Mouse (Mus musculus): ENCODE measurements around the gene Trank1.

The Trank1 gene

DNA sequence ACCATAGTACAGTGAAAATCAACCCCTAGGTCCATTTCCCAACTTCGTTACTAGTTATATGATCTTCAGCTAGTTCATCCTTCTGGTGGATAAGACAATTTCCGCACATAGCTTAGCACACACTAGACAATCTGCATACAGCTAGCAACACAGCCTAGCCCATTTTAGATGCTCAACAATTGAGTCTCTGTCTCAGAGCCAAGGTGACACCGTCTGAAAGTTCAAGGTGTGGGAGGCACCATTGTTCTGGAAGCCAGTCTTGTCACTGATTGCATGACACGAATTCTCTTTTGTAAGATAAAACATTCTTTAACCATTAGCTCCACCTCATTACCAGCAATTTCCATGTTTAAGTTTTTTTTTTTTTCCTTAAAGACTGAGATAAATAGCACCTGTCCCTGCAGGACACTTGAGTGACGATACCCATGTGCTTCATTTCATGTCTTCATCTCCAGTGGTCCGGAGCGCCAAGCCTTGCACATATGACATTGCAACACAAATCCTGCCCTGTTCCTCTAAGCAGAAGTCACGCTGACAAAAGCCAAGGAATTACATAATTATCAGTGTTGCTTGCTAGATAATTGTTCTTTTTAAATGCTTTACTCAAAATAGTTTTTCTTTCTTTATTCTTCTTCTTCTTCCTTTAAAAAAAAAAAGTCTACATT, 117.3 kb downstream of the Trank1 start:
- DNase-seq: no peak

DNA sequence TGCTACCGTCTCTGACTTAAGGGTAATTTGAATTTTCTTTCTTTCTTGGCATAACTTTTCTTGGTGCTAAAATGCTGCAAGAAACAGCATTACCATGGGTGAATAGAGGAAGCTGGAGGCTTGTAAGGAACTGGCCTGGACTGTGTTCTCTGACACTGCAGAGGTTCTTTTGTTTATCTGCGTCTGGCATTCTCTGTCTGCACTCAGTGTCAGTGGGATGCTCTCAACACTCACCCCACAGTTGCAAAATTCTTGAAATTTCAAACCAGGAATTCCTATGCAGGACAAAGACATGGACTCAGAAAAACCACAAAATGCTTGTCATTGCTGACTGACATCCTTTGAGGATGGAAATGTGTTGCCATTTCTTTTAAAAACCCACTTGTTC, 117.8 kb downstream of the Trank1 start:
- no peak for DNase-seq

DNA sequence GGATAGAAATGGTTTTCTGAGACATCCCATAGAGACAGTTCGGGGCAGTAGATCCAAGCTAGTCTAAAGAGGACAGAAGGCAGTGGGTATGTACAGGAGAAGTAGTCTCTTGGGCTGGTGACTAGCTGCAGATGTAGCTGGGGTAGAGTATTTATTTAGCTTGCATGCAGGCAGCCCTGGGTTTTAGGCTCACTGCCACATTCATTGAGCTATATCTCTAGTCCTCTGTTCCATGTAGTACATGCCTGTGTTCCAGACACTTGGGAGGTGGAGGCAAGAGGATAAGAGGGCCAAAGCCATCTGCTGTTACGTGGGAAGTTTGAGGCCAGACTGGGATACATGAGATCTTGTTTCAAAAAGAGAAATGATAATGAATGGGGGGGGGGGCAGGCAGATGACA, 123.9 kb downstream of the Trank1 start:
- DNase-seq: no peak

DNA sequence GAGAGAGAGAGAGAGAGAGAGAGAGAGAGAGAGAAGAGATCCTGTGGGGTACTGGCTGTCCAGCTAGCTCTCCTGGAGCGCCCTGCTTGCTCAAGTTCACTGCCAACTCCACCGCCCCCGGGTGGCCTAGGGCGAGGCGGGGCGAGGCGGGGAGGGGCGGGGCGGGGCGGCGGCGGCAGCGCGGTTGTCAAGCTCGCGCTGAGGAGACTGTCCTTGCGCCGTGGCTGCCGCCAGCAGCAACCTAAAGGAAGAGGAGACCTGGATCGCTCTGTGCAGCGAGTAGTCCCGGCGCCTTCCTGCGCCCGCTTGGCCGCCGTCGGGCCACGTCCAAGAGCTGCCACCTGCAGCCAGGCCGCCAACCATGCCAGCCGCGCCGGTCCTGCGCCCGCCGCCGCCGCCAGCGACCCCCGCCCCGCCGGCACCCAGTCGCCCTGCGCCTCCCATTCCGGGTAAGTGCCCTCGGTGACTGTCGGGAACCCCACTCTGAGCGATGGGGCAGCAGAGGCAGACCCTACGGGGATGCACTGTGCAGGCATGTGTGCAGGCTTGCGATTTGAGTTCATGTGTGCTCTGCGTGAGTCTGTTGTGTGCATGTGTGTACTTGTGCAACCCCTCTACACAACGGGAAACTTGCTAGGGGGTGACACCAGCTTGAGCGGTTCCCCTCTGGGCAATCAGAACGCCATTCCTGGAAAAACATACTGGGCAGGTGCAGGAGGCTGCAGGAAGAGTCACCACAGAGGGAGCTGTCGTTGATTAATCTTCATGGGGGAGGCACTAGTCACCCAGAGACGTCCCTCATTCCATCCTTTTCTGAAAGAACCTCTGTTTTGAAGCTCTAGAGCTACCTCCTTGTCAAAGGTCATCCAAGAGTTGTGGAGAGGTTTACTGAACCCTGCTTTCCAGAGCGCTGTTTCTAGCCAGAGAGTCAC, 127.6 kb downstream of the Trank1 start, which contains the start of gene Dclk3:
Gene Dclk3 (plus strand): TSS at position 178 of the 932 bp plus-strand sequence.
- peak; percentile 42 for DNase-seq

DNA sequence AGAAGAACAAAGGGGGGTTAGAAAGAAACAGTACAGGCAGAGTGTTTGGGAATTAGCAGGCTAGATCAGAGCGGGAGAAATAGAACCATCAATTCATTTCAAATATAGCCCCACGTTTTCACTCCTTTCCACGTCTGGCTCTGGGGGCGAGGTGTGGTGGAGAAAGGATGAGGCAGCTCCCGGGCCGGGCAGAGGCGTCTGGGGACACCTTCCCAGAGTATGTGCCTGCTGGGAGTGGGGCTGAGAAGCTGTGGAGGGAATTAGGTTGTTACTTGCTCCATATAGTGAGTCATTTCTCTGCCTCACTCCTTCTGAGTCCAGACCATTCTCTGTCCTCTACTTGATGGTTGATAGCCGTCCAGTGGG, 128.3 kb downstream of the Trank1 start:
- DNase-seq: peak; percentile 70

DNA sequence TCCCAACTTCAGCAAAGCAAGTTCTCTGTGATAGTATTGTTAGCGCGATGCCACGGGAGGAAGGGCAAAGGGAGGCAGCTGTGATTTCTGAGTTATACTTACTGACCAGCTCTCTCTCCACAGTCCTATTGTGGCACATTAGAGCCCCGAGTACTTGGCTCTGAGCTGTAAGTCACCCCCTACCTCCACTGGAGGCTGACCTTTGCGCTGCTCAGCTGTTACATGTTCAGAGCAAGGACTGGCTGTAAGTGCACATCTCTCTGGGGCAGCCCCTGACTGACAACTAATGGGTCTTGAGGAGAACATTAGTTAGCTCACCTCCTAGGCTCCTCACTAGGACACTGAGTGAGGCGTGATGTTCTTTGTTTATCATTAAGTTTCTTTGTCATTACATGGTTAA, 128.9 kb downstream of the Trank1 start:
- DNase-seq: no peak

DNA sequence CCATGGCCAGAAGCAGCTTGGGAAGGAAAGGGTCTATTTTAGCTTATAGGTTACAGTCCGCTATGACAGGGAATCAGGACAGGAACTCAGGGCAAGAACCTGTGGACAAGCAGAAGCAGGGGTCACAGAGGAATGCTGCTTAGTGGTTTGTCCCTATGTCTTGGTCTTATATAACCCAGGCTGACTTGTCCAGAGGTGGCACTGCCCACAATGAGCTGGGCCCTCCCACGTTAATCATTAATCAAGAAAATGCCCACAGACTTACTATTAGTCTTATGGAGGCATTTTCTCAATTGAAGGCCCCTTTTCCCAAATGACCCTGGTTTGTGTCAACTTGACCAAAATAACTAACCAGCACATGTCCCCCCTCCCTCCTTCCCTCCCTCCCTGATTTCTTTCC, 129.6 kb downstream of the Trank1 start:
- no peak for DNase-seq

All from right cerebral cortex, postnatal 25 days (tissue).